Mouse (Mus musculus): Measurements from ENCODE around the gene Retn. TPM values are rescaled to one million over a fixed set of nuclear protein-coding genes. Genes with fewer than 3 reads are reported as not detected.

Retn gene
- total RNA-seq (2017) = not detected in 3 replicates

DNA sequence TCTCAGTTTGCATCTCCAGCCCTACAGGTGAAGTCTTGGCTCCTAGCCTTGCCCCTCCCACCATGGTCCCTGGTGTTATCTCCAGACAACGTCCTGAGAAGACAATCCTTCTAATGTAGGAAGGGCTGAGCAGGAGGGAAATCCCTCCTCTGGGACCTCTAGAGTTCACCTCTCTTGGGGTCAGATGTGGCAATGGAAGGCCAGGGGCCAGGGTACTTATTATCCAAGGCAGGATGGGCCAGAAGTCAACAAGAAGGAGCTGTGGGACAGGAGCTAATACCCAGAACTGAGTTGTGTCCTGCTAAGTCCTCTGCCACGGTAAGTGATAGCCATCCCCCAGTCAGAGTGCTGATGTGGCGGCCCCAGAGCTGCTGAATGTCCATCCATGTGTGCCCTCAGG, at the start of gene Retn:
Retn (plus strand) TSS at position 245 of the 400 bp plus-strand sequence.
- ATAC-seq (replicated peaks; ENCODE audit: insufficient number of reproducible peaks, low FRiP score, low TSS enrichment, poor library complexity, severe bottlenecking) = no peak

DNA sequence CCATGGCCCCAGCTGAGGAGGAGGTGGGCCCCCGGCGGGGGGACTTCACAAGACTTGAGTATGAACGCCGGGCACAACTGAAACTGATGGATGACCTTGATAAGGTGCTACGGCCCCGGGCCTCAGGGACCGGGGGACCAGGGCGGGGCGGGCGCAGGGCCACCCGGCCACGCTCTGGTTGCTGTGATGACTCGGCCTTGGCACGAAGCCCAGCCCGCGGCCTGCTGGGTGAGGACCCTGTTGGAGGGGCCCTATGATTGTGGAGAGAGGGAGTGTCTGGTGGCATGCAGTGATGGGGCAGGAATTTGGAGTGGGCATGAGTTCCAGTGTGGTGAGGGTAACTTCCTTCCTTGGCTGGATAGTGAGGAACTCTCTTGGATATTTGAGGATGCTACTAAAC, 49.0 kb upstream of the Retn start:
- no peak for ATAC-seq (replicated peaks; ENCODE audit: insufficient number of reproducible peaks, low FRiP score, low TSS enrichment, poor library complexity, severe bottlenecking)

DNA sequence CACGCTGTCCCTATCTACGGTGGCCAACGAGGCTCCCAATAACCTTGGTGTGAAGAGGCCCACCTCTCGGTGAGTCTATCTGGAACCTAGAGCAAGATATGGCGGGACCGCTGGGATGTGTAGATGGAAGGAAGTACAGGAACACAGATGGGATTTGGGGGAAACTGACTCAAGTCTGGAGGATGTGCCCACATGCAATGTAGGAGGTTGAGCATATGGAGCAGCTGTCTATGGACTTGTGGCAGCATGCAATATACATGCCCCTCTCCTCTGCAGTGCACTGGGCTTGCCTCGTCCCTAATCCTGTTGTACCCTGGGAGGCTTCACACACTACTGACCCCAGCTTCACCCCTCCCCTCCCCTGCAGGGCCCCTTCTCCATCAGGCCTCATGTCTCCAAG, 47.7 kb upstream of the Retn start:
- no peak for ATAC-seq (replicated peaks; ENCODE audit: insufficient number of reproducible peaks, low FRiP score, low TSS enrichment, poor library complexity, severe bottlenecking)

DNA sequence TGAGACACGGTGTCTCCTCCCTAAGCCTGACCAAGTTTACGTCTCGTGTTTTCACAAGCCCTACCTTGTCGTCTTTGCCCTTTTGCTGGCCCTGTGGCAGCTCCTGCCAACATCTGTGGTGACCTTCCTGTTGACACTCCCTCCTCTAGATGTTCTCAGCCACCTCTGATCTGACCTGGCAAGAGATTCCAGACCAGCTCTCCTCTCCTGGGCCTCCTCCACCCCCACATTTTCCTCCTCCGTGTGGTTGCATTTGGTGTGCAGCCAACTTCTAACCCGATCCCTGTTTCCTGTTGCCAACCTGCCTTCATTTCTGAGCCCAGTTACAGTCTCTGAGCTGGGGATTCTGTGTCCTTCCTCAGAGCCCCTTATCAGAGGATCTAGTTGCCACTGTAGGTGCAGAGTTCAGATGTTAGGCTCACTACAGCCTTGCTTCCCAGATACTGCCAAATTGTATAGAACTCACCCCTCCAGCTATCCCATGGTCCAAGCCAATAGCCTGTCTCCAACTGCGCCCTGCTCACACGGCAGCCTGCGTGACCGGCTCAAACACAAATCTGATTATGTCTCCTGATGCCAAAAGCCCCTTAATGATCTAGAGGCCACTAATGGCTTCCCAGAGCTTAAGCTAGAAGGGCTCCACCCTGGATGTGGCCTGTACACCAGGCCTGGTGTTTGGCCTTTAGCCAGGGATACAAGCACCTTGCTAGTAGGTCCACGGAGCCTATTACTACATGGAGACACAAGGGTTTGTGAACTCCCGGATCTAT, 46.3 kb upstream of the Retn start:
- ATAC-seq (replicated peaks; ENCODE audit: insufficient number of reproducible peaks, low FRiP score, low TSS enrichment, poor library complexity, severe bottlenecking) = no peak

DNA sequence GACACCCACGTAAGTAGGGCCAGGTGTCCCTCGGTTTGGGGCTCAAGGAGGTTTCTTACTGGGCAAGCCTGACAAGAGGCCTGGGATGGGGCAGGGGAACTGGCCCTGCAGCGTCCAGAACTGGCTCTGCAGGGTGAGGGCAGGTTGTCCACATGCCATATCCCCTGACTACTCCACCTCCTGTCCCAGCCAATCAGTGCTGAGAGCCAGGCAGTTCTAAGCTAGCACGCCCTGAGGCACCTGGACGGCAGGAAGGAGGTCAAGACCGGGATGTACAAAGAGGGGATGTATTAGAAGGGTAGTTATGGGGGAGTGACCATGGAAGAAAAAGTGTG, 45.8 kb upstream of the Retn start:
- ATAC-seq (replicated peaks; ENCODE audit: insufficient number of reproducible peaks, low FRiP score, low TSS enrichment, poor library complexity, severe bottlenecking) = no peak

DNA sequence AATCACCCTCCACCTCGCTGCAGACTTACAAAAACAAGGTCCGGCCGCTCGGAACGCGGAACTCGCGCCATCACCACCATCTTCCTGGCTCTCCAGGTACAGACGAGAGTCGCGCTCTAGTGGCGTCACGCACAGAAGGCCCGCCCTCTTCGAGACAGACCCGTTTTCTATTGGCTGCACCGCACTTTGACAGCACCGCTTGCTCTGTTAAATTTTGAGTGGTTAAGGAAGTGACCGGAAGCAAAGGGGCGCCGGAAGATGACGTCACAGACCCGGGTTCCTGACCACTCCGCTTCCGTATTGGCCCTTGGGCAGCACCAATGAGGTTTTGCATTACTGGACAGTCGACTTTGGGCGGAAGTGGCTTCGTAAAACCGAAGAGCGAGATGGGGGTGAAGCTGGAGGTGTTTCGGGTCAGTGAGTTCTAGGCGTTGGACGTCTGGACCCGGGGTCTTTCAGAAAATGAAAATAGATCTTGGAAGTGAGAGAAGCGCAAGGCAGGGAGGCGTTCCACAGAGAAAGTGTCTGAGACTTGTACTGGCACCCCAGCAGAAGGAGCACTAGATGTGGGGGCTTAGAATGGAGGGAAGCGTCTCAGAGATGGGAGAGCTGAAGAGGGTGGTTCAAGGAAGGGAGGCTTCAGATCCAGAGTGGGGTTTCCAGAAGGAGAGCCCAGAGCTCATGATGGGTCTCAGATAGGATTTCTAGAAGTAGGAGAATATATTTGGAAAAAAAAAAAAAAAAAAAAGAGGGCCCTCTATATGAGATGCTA, 34.2 kb upstream of the Retn start, which contains the start of the genes Xab2 and Pet100:
Xab2 (minus strand) TSS at position 118 of the 772 bp plus-strand sequence.
Pet100 (plus strand) TSS at position 350 of the 772 bp plus-strand sequence.
- peak; percentile 91 for ATAC-seq (replicated peaks; ENCODE audit: insufficient number of reproducible peaks, low FRiP score, low TSS enrichment, poor library complexity, severe bottlenecking)

DNA sequence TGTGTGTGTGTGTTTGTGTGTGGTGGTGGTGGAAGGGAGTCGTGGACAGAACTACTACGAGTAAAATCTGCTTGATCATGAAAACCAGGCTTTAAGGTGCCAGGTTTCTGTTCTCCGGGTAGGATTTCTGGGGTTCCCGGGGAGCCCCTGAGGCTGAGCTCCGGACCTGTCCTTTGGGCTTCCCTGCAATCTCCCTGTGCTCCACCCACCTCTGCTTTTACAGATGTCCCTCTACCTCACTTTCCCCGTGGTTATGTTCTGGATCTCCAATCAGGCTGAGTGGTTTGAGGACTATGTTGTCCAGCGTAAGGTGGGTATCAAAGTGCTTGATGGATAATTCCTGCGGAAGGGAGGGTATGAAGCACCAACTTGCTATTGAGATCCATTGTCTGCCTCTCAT, 33.5 kb upstream of the Retn start:
- no peak for ATAC-seq (replicated peaks; ENCODE audit: insufficient number of reproducible peaks, low FRiP score, low TSS enrichment, poor library complexity, severe bottlenecking)

DNA sequence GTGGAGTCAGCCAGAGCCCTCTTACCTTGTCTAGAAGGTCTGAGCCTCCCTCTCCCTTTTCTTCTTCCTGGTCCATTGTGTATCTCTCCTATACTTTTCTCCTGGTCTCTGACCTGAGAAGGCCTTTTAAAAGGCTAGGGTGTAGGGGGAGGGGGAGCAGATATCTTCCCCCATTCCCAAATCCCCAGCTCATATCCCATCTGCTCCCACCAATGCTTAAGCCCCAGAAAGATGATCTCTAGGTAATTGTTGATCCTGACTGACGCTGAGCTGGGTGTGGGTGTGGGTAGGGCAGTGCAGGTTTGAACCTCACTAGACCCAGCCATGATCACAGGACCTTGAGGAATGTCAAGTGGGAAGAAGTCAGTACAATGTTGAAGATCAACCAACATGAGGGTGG, 30.1 kb upstream of the Retn start, which contains the start of gene Pcp2:
Pcp2 (minus strand) TSS at position 101 of the 400 bp plus-strand sequence.
- ATAC-seq (replicated peaks; ENCODE audit: insufficient number of reproducible peaks, low FRiP score, low TSS enrichment, poor library complexity, severe bottlenecking) = no peak

DNA sequence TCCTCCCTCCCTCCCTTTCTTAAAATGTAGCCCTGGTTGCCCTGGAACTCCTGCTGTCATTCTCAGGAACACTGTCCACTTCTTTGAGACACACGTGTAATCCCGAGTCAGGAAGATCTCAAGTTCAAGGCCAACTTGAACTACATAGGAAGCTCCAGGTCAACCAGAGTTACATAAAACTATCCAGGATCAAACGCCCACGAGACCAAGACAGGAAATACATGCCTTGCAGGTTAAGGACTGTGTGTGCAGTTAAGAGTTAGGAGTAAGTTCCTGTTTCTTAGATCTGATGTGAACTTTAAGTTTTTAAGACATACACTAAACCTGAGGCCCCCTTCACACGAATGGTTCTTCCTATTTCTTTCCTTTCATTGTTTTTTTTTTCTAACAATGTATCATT, 28.6 kb upstream of the Retn start:
- no peak for ATAC-seq (replicated peaks; ENCODE audit: insufficient number of reproducible peaks, low FRiP score, low TSS enrichment, poor library complexity, severe bottlenecking)

DNA sequence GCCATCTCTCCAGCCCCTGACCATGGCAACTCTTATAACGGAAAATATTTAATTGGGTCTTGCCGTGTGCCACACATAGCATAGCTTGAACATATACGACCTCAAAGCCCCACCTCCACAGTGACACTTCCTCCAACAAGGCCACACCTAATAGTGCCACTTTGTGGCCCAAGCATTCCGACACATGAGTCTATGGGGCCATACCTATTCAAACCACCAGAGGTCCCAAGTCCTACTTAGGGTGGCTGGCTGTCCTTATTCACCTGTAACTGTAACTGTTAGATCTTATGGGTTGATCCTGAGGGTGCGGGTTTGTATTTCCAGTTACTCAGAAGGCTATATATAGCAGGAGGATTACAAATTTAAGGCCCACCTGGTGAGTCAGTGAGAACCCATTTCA, 27.6 kb upstream of the Retn start:
- ATAC-seq (replicated peaks; ENCODE audit: insufficient number of reproducible peaks, low FRiP score, low TSS enrichment, poor library complexity, severe bottlenecking) = 0 out of 2 replicates have a peak, but pooled peaks have one; percentile 32

DNA sequence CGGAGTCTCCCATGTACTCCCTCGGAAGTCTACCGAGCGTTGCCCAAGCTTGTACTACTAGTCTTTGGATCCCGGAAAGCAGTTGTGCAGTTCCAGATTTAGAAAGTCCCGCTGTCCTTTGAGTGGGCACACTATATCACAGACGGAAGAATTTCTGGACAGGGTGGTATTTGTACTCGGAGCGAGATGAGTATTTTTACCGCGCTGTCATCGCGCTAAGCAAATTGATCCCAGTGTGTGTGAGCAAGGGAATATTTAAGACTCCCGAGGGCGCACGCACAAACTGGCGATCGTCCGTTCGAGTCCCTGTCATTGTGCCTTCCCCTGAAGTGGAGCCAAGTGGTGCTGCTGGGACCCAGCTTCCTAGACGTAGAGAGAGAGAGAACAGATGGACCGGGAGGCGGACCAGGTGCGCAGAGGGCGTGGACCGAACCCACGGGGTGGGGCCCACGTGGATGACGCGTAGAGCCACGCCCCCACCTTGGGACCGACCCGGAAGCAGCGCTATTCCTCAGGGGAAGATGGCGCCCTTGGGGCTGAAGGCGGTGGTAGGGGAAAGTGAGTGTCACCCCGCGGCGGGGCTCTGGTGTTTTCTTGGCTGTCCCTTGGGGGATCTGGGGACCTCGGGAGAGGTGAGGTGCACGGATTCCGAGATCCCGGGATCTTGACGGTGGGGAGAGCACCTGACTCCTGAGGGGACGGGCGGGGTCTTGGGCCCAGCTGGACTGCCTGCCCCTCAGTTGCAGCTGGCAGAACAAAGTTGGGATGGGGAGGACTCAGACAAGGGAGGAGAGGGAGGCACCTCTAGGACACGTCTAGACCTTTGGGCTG, 24.7 kb upstream of the Retn start, which contains the start of gene Stxbp2:
Stxbp2 (plus strand) TSS at position 309 of the 831 bp plus-strand sequence.
- ATAC-seq (replicated peaks; ENCODE audit: insufficient number of reproducible peaks, low FRiP score, low TSS enrichment, poor library complexity, severe bottlenecking) = peak; percentile 84

DNA sequence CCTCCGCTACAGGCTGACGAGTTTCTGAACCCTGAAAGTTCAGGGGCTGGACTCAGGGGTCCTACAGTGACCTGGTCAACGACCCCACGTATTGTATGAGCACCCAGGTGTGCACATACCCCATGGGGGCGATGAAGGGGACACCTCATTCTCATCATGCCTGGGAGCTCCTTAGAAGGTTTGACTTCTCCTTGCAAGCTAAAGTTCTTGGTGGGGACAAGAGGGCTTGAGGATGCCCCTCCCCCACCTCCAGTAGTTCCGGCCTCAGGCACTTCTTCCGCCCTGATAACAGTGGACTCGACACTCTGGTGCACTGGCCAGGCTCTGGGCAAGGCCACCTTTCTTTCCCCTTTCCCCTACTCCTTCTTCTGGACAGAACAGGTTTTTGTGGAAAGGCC, 24.1 kb upstream of the Retn start:
- ATAC-seq (replicated peaks; ENCODE audit: insufficient number of reproducible peaks, low FRiP score, low TSS enrichment, poor library complexity, severe bottlenecking) = peak; percentile 25; the same call in 1 of the 2 replicates

DNA sequence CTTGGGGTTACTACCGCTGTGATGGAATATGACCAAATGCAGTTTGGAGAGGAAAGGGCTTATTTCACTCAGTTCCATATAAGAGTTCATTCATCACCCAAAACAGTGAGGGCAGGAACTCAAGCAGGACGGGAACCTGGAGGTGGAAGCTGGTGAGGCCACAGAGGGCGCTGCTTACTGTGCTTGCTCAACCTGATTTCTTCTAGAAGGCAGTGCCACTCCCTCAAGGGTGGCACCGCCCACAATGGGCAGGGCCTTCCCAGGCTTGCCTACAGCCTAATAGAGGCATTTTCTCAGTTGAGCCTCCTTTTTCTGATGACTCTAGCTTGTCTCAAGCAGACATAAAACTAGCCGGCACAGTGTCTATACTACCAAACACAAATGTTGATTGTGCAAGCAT, 9.8 kb upstream of the Retn start:
- peak; percentile 93 for ATAC-seq (replicated peaks; ENCODE audit: insufficient number of reproducible peaks, low FRiP score, low TSS enrichment, poor library complexity, severe bottlenecking)

DNA sequence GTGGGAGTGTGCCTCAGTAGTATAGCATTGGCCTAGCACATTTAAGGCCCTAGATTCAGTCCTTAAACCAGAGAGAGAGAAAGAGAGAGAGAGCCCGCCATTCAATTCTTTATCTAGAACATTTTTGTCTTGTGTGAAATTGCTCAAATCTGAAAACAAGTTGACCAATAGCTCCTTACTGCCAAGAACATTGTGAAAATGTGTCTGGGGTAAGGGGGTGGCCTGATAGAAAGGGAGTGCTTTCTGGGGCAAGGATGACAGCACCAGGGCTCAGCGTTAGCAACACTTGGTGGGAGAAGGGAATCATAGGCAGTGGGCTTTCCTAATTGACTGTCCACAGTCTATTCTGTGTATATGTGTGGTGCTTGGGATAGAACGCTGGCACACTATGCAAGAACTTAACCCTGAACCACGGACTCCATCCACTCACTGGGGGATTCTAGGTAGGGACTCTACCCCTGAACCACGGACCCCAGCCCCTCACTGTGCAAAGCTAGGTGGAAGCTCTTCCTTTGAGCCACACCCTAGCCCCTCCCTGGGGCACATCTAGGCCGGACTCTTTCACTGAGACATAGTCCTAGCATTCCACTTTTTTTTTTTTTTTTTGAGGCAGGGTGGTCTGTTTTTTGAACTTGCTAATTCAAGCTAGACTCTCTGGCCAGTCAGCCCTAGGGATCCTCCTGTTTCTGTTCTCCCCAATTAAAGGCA, 8.6 kb upstream of the Retn start:
- ATAC-seq (replicated peaks; ENCODE audit: insufficient number of reproducible peaks, low FRiP score, low TSS enrichment, poor library complexity, severe bottlenecking) = no peak

DNA sequence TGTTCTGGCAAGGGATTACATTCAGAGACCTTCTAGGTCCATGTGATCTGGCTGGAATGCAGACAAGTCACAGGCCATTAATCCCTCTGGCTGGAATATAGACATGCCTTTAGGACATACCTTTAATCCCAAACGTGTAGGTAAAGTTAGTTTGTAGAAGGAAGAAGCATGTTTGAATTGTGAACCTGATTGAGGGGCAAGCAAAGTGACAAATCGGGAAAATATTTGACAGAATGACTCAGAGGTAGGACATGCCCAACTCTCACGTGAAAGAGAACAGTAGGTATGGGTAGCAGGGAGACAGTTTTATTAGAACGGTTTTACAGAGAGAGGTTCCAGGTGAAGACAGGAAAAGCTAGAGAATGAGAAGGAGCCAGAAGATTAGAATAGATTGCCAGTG, 8.0 kb upstream of the Retn start:
- ATAC-seq (replicated peaks; ENCODE audit: insufficient number of reproducible peaks, low FRiP score, low TSS enrichment, poor library complexity, severe bottlenecking) = no peak

DNA sequence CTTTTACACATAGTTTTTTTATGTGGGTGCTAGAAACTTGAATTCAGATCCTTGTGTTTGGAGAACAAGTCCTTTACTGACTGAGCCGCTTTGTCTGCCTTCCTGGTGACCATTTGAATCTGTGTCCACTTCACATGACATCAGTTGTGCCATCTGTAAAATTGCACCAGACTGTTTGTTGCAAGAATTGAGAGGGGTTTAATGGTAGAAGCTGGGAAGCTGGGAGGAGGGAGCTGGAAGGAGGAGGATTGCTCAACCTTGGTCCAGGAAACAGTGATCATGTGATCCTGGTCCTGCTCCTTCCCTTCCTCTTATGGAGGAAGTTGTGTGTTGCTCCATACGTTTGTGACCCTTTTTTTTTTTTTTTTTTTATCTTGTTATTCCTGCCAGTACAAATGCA, 7.3 kb upstream of the Retn start:
- ATAC-seq (replicated peaks; ENCODE audit: insufficient number of reproducible peaks, low FRiP score, low TSS enrichment, poor library complexity, severe bottlenecking) = peak; percentile 51

DNA sequence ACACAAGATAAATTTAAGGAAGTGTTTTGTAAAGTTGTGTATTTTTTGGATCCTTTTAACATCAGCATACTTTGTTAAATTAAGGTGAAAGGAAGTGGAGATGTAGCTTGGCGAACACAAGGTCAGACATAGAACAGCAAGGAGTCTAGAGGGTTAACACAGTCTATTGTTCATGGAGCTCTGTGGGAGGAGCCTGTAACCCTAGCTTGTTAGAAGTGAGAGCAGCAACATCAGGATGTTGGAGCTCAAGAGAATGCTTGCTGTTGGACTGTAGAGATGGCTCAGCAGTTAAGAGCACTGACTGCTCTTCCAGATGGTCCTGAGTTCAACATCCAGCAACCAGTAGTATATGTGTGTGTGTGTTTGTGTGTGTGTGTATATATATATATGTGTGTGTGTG, 6.6 kb upstream of the Retn start:
- ATAC-seq (replicated peaks; ENCODE audit: insufficient number of reproducible peaks, low FRiP score, low TSS enrichment, poor library complexity, severe bottlenecking) = no peak; the same call in 1 of the 2 replicates

DNA sequence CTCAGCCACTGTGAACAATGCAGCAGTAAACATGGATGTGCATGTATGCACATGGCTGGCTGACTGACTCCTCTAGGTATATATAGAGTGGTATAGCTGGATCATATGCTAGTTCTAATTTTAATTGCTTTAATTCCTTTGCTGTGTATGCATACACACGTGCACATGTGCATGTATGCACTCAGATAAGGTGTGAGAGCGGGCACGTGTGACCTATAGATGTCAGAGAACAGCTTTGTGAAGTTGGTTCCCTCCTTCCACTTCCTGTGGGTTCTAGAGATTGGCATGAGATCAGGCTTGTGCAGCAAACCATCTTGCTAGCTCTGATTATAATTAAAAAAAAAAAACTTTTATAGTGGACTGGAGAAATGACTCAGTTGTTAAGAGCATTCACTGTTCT, 2.7 kb upstream of the Retn start:
- no peak for ATAC-seq (replicated peaks; ENCODE audit: insufficient number of reproducible peaks, low FRiP score, low TSS enrichment, poor library complexity, severe bottlenecking)
